Mouse (Mus musculus) hindbrain, embryonic 16.5 days (tissue): ENCODE results near the gene Elavl3. TPM values are rescaled to one million over a fixed set of nuclear protein-coding genes. Genes with fewer than 3 reads are reported as not detected.

ENCODE experiments used
- ATAC-seq: fragments of 200-750 bp; cut with Nextera tagmentation; 2 replicates; pipeline ENCODE4 v1.8.0; 2017; ENCODE audit warnings: moderate TSS enrichment, moderate library complexity
- H3K27ac ChIP-seq: fragments of 300-500 bp; sonication (generic); 2 replicates; pipeline ENCODE4 v1.5.1; 2014; ENCODE audit warnings: low read depth, mild to moderate bottlenecking, control low read depth, low read length, moderate library complexity
- H3K27me3 ChIP-seq: fragments of 300-500 bp; sonication (generic); replicated peaks from 2 replicates; pipeline ENCODE4 v1.6.1; 2014; ENCODE audit warnings: low read length; ENCODE audit not compliant: control insufficient read depth, insufficient read depth
- H3K36me3 ChIP-seq: fragments of 300-500 bp; sonication (generic); 2 replicates; pipeline ENCODE4 v1.6.1; 2014; ENCODE audit warnings: mild to moderate bottlenecking, low read length, moderate library complexity, mixed read lengths; ENCODE audit not compliant: control insufficient read depth, insufficient read depth
- H3K4me1 ChIP-seq: fragments of 300-500 bp; sonication (generic); 2 replicates; pipeline ENCODE4 v1.6.1; 2014; ENCODE audit warnings: low read depth, low read length; ENCODE audit not compliant: control insufficient read depth, insufficient read depth
- H3K4me2 ChIP-seq: fragments of 300-500 bp; sonication (generic); 2 replicates; pipeline ENCODE4 v1.6.1; 2014; ENCODE audit warnings: mild to moderate bottlenecking, low read length, control low read depth, moderate library complexity
- H3K4me3 ChIP-seq: fragments of 300-500 bp; sonication (generic); 2 replicates; pipeline ENCODE4 v1.5.1; 2014; ENCODE audit warnings: mild to moderate bottlenecking, low read length, control low read depth, moderate library complexity
- H3K9ac ChIP-seq: fragments of 300-500 bp; sonication (generic); 2 replicates; pipeline ENCODE4 v1.6.1; 2014; ENCODE audit warnings: low read depth, mild to moderate bottlenecking, control low read depth, low read length, moderate library complexity
- H3K9me3 ChIP-seq: fragments of 300-500 bp; sonication (generic); 2 replicates; pipeline ENCODE4 v1.6.1; 2014; ENCODE audit warnings: mild to moderate bottlenecking, low read length, moderate library complexity; ENCODE audit not compliant: control insufficient read depth
- WGBS: fragments of 180-500 bp; shearing (Covaris S2); extraction: QIAGEN DNeasy Blood & Tissue Kit; methylation state at CpG from one replicate; pipeline ENCODE4 v1.1.7; 2014; 5-methylcytosine and 5-hydroxymethylcytosine counted together
- polyA plus RNA-seq: library from polyadenylated mRNA; unstranded; fragments of >200 nt; fragmentation: Nextera tagmentation; extraction: Ambion mirVana; gene quantifications from 2 replicates; pipeline ENCODE4 v1.2.1, GENCODE M21; 2015

The Elavl3 gene
- polyA plus RNA-seq, 1 experiment from 2014 or later, result 77.8 TPM

GRCm38 (mm10) chr9:21987592-21988342 lies 64.1 kb downstream of the Elavl3 start:
- no peak overlapping the region for H3K27ac ChIP-seq
- H3K4me2 ChIP-seq, result peak overlapping the region; percentile 78
- ATAC-seq, result no peak
- peak overlapping the region; percentile 42 for H3K4me3 ChIP-seq
- H3K9me3 ChIP-seq, result no peaks in the 10 kb centered on the region
- WGBS, result 9% methylated on average over 36 of the region's 36 CpGs
- peaks cover 21% of the 10 kb centered on the region for H3K4me1 ChIP-seq
- H3K27me3 ChIP-seq, result peaks cover 52% of the 10 kb centered on the region
- no peak overlapping the region for H3K9ac ChIP-seq
- no peaks in the 10 kb centered on the region for H3K36me3 ChIP-seq

GRCm38 (mm10) chr9:21983911-21984310 lies 67.9 kb downstream of the Elavl3 start:
- Histone ChIP-seq H3K9me3 (no peaks in the 10 kb centered on the region), H3K4me2 (no peak overlapping the region), H3K27ac (no peak overlapping the region), H3K9ac (no peak overlapping the region), H3K4me3 (no peak overlapping the region), H3K36me3 (no peaks in the 10 kb centered on the region), H3K27me3 (peaks cover 23% of the 10 kb centered on the region), H3K4me1 (peaks cover 12% of the 10 kb centered on the region)
- 28% methylated on average over 3 of the region's 3 CpGs for WGBS
- ATAC-seq, result no peak

GRCm38 (mm10) chr9:21978398-21979128 lies 73.3 kb downstream of the Elavl3 start:
- H3K9ac ChIP-seq, result no peak overlapping the region
- H3K4me1 ChIP-seq, result no peaks in the 10 kb centered on the region
- H3K27me3 ChIP-seq, result no peaks in the 10 kb centered on the region
- no peaks in the 10 kb centered on the region for H3K9me3 ChIP-seq
- no peak overlapping the region for H3K4me2 ChIP-seq
- H3K36me3 ChIP-seq, result no peaks in the 10 kb centered on the region
- H3K27ac ChIP-seq, result no peak overlapping the region
- no peak overlapping the region for H3K4me3 ChIP-seq
- 85% methylated on average over 4 of the region's 4 CpGs for WGBS
- ATAC-seq, result no peak

DNA sequence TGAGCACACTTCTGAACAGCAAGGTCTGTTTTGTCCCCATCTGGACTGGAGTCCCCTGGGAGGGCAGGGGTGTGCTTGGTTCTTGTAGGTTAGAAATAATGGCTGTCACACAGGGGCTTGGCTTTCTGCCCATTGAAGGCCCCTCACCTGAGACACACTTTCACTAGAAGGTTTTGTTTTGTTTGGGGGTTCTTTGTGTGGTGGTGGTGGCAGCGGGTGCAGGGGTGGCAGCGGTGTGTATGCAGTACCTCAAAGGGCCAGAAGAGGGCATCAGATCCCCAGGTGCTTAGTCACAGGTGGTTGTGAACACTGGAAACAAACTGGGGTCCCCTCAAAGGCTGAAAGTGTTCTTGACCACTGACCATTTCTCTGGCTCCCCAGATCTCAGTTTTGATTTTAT lies 73.9 kb downstream of the Elavl3 start:
- no peaks in the 10 kb centered on the region for H3K27me3 ChIP-seq

DNA sequence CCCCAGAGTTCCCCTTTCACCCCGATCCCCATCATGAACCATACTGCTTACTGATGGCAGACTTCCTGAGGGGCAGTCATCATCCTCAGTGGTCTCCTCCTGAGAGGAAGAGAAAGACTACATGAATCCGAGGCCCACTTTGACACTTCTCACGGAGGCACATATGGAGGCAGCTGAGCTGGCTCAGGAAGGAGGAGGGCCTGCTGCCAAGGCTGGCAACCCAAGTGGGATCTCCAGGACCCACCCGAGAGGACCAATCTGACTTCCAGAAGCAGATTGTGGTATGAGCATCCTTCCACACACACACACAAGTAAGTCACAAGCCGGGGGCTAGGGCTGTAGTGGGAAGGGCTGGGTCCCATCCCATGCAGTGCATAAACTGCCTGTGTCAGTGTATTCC lies 74.5 kb downstream of the Elavl3 start:
- no peak overlapping the region for H3K27ac ChIP-seq
- H3K9ac ChIP-seq, result no peak overlapping the region
- no peaks in the 10 kb centered on the region for H3K27me3 ChIP-seq
- no peaks in the 10 kb centered on the region for H3K9me3 ChIP-seq
- WGBS, result 69% methylated on average over 5 of the region's 5 CpGs
- H3K4me1 ChIP-seq, result no peaks in the 10 kb centered on the region
- no peak overlapping the region for H3K4me3 ChIP-seq
- H3K4me2 ChIP-seq, result no peak overlapping the region
- no peak for ATAC-seq
- no peaks in the 10 kb centered on the region for H3K36me3 ChIP-seq

More for the DNA sequence above, 73.9 kb downstream of the Elavl3 start:
- Histone ChIP-seq H3K4me1 (no peaks in the 10 kb centered on the region), H3K9me3 (no peaks in the 10 kb centered on the region), H3K9ac (no peak overlapping the region), H3K4me3 (no peak overlapping the region), H3K27ac (no peak overlapping the region), H3K36me3 (no peaks in the 10 kb centered on the region), H3K4me2 (no peak overlapping the region)
- no peak for ATAC-seq
- 23% methylated on average over 2 of the region's 2 CpGs for WGBS

DNA sequence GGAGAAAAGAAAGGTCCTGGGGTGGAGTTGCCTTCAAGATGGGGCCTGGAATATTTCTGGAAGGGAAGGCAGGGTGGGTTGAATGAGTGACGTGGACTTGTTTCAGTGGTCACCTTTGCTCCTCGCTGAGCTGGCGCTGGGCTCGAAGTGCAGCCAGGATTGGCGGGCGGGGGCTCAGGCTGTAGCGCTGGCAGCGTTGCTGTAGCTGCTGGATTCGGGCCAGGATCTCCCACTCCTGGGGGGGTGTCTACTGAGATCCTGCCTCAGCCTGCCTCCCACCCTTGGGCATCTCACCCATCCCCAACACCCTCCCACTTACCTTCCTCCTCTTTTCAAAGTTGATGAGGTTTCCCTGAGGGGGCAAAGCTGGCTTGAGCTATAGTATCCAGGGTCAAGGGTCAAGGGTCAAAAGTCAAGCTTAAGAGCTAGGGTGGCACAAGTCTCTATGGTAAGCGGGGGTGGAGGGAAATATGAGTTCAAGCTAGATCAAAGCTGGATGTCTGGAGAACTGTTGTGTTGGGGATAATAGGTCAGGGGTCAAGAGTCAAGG lies 75.1 kb downstream of the Elavl3 start:
- Histone ChIP-seq H3K27me3 (no peaks in the 10 kb centered on the region), H3K9ac (no peak overlapping the region), H3K36me3 (no peaks in the 10 kb centered on the region), H3K4me1 (no peaks in the 10 kb centered on the region), H3K4me2 (no peak overlapping the region), H3K27ac (no peak overlapping the region), H3K9me3 (no peaks in the 10 kb centered on the region), H3K4me3 (no peak overlapping the region)
- WGBS, result 89% methylated on average over 10 of the region's 10 CpGs
- ATAC-seq, result no peak

DNA sequence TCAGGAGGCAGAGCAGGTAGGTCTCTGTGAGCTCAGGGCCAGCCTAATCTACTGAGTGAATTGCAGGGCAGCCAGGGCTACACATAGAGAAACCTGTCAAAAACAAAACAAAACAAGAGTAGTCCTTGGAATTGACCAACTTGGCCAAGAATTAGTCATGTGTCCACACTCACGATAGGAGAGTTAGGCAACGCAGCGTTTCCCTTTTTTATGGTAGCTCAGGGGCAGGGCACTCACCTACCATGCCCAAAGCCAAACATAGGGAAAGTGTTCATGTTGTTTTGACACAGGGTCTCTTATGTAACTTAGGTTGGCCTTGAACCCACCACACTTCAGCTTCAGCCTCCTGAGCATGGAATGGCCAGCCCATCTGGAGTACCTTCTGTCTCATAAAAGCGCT lies 82.5 kb downstream of the Elavl3 start:
- no peak overlapping the region for H3K4me2 ChIP-seq
- no peak overlapping the region for H3K27ac ChIP-seq
- ATAC-seq, result no peak
- no peaks in the 10 kb centered on the region; the same call in 1 of the 2 replicates for H3K27me3 ChIP-seq
- H3K9ac ChIP-seq, result no peak overlapping the region
- no peaks in the 10 kb centered on the region for H3K4me1 ChIP-seq
- no peak overlapping the region for H3K4me3 ChIP-seq
- WGBS, result 94% methylated on average over 4 of the region's 4 CpGs
- no peaks in the 10 kb centered on the region for H3K36me3 ChIP-seq
- no peaks in the 10 kb centered on the region for H3K9me3 ChIP-seq

DNA sequence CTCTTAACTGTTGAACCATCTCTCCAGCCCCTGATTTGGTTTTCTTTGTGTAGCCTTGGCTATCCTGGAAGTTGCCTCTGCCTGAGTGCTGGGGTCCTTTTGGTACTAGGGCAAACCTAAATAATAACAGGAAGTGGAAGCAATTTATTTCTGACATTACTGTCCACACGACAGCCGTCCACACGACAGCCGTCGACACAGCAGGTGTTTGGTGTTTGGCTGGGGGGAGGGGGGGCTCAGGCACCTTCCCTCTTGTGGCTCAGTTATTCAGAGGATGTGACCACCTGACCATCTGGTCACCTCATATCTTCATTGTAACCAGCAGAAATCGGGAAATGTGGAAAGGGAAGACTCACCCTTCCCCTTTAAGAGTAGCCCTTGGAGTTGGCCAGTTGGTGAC lies 82.9 kb downstream of the Elavl3 start:
- ATAC-seq, result no peak
- H3K9me3 ChIP-seq, result no peaks in the 10 kb centered on the region
- H3K9ac ChIP-seq, result no peak overlapping the region
- WGBS, result 69% methylated on average over 6 of the region's 6 CpGs
- no peak overlapping the region for H3K27ac ChIP-seq
- H3K36me3 ChIP-seq, result no peaks in the 10 kb centered on the region
- H3K27me3 ChIP-seq, result no peaks in the 10 kb centered on the region; the same call in 1 of the 2 replicates
- no peaks in the 10 kb centered on the region for H3K4me1 ChIP-seq
- no peak overlapping the region for H3K4me3 ChIP-seq
- no peak overlapping the region for H3K4me2 ChIP-seq
